Mouse (Mus musculus) activated CD4-positive, CD25-positive, alpha-beta regulatory T cell, adult 4 months (primary cell): Measurements from ENCODE around the gene Nfkbid. TPM values are rescaled to one million over a fixed set of nuclear protein-coding genes. Genes with fewer than 3 reads are reported as not detected.

Experiments
- ATAC-seq: one replicate; pipeline ENCODE4 v1.8.0; 2017
- polyA plus RNA-seq, 2 experiments: library from polyadenylated mRNA; unstranded; fragments of 100-300 nt; shearing (Covaris generic); gene quantifications; one replicate each; pipeline ENCODE4 v1.2.1; 2017

Nfkbid gene
- 10 to 100 TPM; 36.5 to 41.2 TPM for polyA plus RNA-seq

- peak; percentile 34 for ATAC-seq
These were observed at the start of gene Nfkbid for GRCm38 (mm10) chr7:30421175-30421889. Gene Nfkbid, plus strand, starts transcription at chr7:30421732.

GRCm38 (mm10) chr7:30373501-30373962 is 48.0 kb upstream of the Nfkbid start:
- peak; percentile 100 for ATAC-seq

- ATAC-seq, result no peak
These were observed 41.5 kb upstream of the Nfkbid start for GRCm38 (mm10) chr7:30380061-30380460.

- no peak for ATAC-seq
These were observed 37.4 kb upstream of the Nfkbid start for GRCm38 (mm10) chr7:30384106-30384505.

GRCm38 (mm10) chr7:30392746-30393520 is 28.6 kb upstream of the Nfkbid start:
- ATAC-seq, result peak; percentile 10

GRCm38 (mm10) chr7:30393631-30394030 is 27.9 kb upstream of the Nfkbid start:
- ATAC-seq, result no peak

GRCm38 (mm10) chr7:30394379-30394778 is 27.2 kb upstream of the Nfkbid start:
- peak; percentile 94 for ATAC-seq

- ATAC-seq, result no peak
These were observed 26.7 kb upstream of the Nfkbid start for GRCm38 (mm10) chr7:30394871-30395270.

GRCm38 (mm10) chr7:30399671-30400070 is 21.9 kb upstream of the Nfkbid start:
- ATAC-seq, result no peak

- peak; percentile 54 for ATAC-seq
These were observed 19.2 kb upstream of the Nfkbid start for GRCm38 (mm10) chr7:30402343-30402742.

- ATAC-seq, result no peak
These were observed 12.9 kb upstream of the Nfkbid start for GRCm38 (mm10) chr7:30408639-30409038.

GRCm38 (mm10) chr7:30409789-30410188 is 11.7 kb upstream of the Nfkbid start:
- ATAC-seq, result no peak

- ATAC-seq, result no peak
These were observed 10.5 kb upstream of the Nfkbid start for GRCm38 (mm10) chr7:30411023-30411422.

- no peak for ATAC-seq
These were observed 8.8 kb upstream of the Nfkbid start for GRCm38 (mm10) chr7:30412735-30413147.

- no peak for ATAC-seq
These were observed 7.9 kb upstream of the Nfkbid start, which contains the start of gene Tyrobp for GRCm38 (mm10) chr7:30413596-30413995. Gene Tyrobp, plus strand, starts transcription at chr7:30413760.

GRCm38 (mm10) chr7:30417856-30418255 is 3.7 kb upstream of the Nfkbid start:
- peak; percentile 21 for ATAC-seq

GRCm38 (mm10) chr7:30419561-30420499 is 1.7 kb upstream of the Nfkbid start, which contains the start of gene Hcst:
Gene Hcst, minus strand, starts transcription at chr7:30419854.
- ATAC-seq, result peak; percentile 40

GRCm38 (mm10) chr7:30420673-30421072 is 859 bp upstream of the Nfkbid start:
- ATAC-seq, result no peak

GRCm38 (mm10) chr7:30421890-30422435 is 431 bp downstream of the Nfkbid start:
- ATAC-seq, result peak; percentile 61

GRCm38 (mm10) chr7:30422560-30422959 is 1.0 kb downstream of the Nfkbid start:
- no peak for ATAC-seq

GRCm38 (mm10) chr7:30423071-30423641 is 1.6 kb downstream of the Nfkbid start:
- ATAC-seq, result peak; percentile 25

- no peak for ATAC-seq
These were observed 7.8 kb downstream of the Nfkbid start for GRCm38 (mm10) chr7:30429327-30429726.
